Mouse (Mus musculus) spleen, adult 10 weeks (tissue): ENCODE results near the gene Slc6a21. TPM values are rescaled to one million over a fixed set of nuclear protein-coding genes. Genes with fewer than 3 reads are reported as not detected.

Source experiments
- polyA plus RNA-seq: library from polyadenylated mRNA; stranded (reverse); fragments of 350-450 nt; fragmentation: Illumina TruSeq; extraction: RNeasy Lipid Tissue Mini Kit (QIAGEN cat#74804); gene quantifications from one replicate; pipeline ENCODE4 v1.2.3, GENCODE M21; 2015; ENCODE audit warnings: low replicate concordance; ENCODE audit not compliant: insufficient read depth

Slc6a21 gene
- 0.97 TPM for polyA plus RNA-seq

DNA sequence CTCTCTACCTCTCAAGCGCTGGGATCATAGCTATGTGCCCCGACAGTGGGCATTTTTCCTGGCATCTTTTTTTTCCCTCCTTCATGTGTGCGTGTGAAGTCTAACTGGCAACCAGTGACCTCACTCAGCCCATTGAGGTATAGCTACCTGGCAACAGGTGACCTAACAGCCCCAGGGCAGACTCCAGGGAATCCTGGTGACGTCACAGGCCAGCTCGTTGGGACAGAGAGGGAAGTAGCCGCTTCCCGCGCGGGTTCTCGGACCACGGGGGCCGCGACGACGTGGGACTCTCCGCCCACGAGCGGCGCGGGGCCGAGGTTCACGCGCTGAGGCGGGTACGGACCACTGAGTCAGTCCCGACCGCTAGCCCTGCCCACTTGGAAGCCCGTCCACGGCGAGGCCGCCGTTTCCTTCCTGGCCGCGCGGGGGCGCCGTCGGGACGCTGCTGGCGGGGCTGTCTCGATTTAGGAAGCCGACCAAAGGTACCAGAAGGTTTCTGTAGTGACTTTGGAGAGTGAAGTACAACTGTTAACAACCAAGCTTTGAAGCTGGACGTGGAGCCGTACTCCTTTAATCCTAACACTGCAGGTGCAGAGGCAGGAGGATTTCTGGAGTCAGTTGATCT, at the start of gene Slc6a21:
TSS of gene Slc6a21 (plus strand) at position 378 of the 625 bp plus-strand sequence.

DNA sequence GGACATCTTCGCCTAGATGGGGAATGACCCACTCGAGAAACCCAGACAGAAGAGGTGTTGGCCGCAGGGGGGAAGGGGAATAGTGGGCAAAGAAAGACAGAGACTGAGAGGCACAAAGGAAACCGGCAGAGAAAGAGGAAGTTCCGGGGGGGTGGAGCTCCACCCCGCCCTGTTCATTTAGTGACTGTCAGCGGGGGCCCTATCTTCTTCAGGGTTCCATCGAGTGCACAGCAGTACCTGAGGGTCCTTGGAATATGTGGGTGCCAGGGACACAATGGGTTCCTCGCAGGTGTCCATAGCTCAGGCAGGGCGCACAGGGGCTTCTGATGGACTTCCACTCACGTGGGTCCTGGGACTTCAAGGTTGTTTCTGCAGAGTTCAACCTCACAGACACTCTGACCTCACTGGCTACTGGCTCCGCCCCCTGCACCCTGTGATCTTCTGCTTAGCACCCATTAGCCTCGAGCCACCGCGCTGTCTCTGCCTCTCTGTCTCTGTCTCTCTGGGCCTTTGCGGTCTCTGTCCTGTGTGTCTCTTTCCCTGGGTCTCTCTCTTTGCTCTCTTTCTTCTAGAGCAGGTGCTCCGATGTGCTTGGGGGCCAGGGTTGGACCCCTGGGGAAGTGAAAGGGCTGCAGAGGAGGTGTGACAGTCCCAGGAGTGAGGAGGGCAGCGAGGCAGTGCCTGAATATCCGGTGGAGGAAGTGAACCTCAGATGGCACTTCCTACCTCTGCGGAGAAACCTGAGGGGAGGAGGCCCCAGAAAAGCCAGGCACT, 38.4 kb upstream of the Slc6a21 start, which contains the start of gene Cd37:
TSS of gene Cd37 (minus strand) at position 393 of the 774 bp plus-strand sequence.

DNA sequence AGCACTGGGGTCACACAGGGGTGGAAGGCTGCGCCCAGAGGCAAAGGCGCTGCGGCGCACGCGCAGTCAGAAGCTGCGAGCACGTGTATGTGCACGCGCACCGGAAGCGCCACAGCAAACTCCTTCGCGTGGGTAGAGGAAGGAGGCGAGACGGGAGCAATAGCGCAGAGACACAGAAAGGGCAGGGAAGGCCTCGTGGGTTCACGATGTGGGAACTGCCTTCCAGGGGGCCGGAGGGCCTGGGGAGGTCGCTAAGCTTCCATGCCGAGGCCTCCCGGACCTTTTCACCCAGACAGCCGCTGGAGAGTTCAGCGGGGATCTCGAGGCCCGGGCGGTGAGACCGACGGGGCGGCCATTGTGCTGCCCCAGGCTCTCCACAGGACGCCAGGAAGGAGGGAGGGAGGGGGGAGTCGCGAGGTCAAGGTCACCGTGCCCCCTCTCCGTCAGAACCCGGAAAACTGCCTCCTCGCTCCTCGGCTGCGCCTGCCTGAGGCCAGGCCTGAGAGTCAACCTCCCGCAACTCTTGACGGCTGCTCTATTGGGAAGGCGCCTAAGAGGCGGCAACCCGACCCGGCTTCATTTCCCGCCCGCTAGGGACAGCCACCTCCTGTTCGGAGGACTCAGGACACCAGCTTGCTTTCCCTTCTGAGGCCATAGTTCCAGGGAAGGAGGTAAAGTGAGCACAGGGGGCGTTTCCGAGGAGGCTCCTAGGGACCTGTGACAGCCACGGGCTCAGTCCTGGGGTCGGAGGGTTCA, 36.5 kb upstream of the Slc6a21 start, which contains the start of gene Slc6a16:
TSS of gene Slc6a16 (plus strand) at position 453 of the 756 bp plus-strand sequence.

DNA sequence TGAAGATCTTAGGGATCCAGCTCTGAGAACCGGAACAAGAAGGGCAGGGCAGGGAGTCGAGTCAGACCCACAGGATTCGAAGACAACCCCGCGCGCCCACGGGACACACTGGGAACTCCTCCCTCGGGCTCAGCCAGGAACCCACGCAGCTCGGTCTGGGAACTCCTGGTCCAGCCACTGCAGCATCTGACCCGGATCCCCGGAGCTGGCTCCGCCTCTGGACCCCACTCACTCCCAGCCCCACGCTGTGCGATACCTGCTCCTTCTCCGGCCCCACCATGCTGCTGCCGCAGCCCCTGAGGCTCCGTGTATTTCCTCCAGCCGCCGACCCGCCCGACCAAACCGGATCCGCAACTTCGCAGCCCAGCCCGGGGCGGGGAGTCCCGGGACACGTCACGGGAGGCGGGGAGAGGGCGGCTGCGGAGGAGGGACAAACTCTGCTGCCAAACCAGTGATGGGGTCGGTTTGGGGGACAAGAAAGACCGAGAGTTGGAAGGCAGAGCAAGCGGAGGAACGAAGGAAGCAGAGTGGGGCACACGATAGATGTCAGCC, 56.2 kb downstream of the Slc6a21 start, which contains the start of gene Trpm4:
TSS of gene Trpm4 (minus strand) at position 350 of the 552 bp plus-strand sequence.

DNA sequence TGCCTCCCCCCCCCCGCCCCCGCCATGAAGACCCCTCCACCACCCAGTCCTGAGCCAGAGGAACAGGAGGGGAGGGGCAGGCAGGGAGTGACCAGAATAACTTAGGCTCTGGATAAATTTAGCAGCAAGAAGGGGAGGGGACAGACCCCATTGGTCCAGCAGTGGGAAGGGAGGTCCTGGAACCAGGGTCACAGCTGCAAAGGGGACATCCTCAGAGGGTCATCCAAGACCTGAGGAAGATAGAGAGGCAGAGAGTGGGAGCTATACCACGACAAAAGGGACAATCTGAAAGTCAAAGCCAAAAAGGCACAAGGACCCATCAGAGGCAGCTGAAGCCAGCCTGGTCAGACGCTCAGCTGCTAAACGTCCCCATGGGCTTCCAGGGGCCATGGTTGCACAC, 57.7 kb downstream of the Slc6a21 start, which contains the start of gene Hrc:
TSS of gene Hrc (plus strand) at position 235 of the 400 bp plus-strand sequence.

Other genes starting within 250 kb of the Slc6a21 start
- 4.3 TPM for gene Prr12, start 224.6 kb upstream of the Slc6a21 start, polyA plus RNA-seq
- 21.1 TPM for gene Nosip, start 215.1 kb upstream of the Slc6a21 start, polyA plus RNA-seq
- 3.5 TPM for gene Prrg2, start 214.8 kb upstream of the Slc6a21 start, polyA plus RNA-seq
- 9.4 TPM for gene Rcn3, start 185.3 kb upstream of the Slc6a21 start, polyA plus RNA-seq
- gene Fcgrt, start 173.7 kb upstream of the Slc6a21 start, polyA plus RNA-seq: 45.8 TPM
- 3,350 TPM for gene Rps11, start 153.1 kb upstream of the Slc6a21 start, polyA plus RNA-seq
- 4,521 TPM for gene Rpl13a, start 148.8 kb upstream of the Slc6a21 start, polyA plus RNA-seq
- not detected for gene Gm45713, start 141.3 kb upstream of the Slc6a21 start, polyA plus RNA-seq
- gene Flt3l, start 141.1 kb upstream of the Slc6a21 start, polyA plus RNA-seq: 119 TPM
- gene Pih1d1, start 123.2 kb upstream of the Slc6a21 start, polyA plus RNA-seq: 19.7 TPM
- gene Aldh16a1, start 122.9 kb upstream of the Slc6a21 start, polyA plus RNA-seq: 25.4 TPM
- gene Slc17a7, start 113.6 kb upstream of the Slc6a21 start, polyA plus RNA-seq: not detected
- not detected for gene Gfy, start 97.9 kb upstream of the Slc6a21 start, polyA plus RNA-seq
- gene Pth2, start 96.5 kb upstream of the Slc6a21 start, polyA plus RNA-seq: not detected
- gene Ccdc155, start 72.6 kb upstream of the Slc6a21 start, polyA plus RNA-seq: 0.10 TPM
- 0.99 TPM for gene Dkkl1, start 65.4 kb upstream of the Slc6a21 start, polyA plus RNA-seq
- 2.5 TPM for gene Tead2, start 61.8 kb upstream of the Slc6a21 start, polyA plus RNA-seq
- 398 TPM for gene Cd37, start 38.4 kb upstream of the Slc6a21 start, polyA plus RNA-seq
- not detected for gene Slc6a16, start 36.4 kb upstream of the Slc6a21 start, polyA plus RNA-seq
- 3.5 TPM for gene Trpm4, start 56.3 kb downstream of the Slc6a21 start, polyA plus RNA-seq
- gene Hrc, start 57.8 kb downstream of the Slc6a21 start, polyA plus RNA-seq: 0.15 TPM
- 0.10 TPM for gene Ppfia3, start 89.5 kb downstream of the Slc6a21 start, polyA plus RNA-seq
- not detected for gene Lin7b, start 93.1 kb downstream of the Slc6a21 start, polyA plus RNA-seq
- 639 TPM for gene Snrnp70, start 118.2 kb downstream of the Slc6a21 start, polyA plus RNA-seq
- not detected for gene Kcna7, start 128.1 kb downstream of the Slc6a21 start, polyA plus RNA-seq
- gene Ntf5, start 136.2 kb downstream of the Slc6a21 start, polyA plus RNA-seq: not detected
- gene Lhb, start 143.3 kb downstream of the Slc6a21 start, polyA plus RNA-seq: not detected
- 7.5 TPM for gene Gys1, start 157.3 kb downstream of the Slc6a21 start, polyA plus RNA-seq
- gene Ruvbl2, start 160.6 kb downstream of the Slc6a21 start, polyA plus RNA-seq: 12.1 TPM
- 761 TPM for gene Ftl1, start 182.4 kb downstream of the Slc6a21 start, polyA plus RNA-seq
- gene Bax, start 189.4 kb downstream of the Slc6a21 start, polyA plus RNA-seq: 41.1 TPM
- 0.11 TPM for gene Tulp2, start 204.4 kb downstream of the Slc6a21 start, polyA plus RNA-seq
- not detected for gene Gm45808, start 209.3 kb downstream of the Slc6a21 start, polyA plus RNA-seq
- 6.0 TPM for gene Dhdh, start 211.3 kb downstream of the Slc6a21 start, polyA plus RNA-seq
- gene Nucb1, start 232.9 kb downstream of the Slc6a21 start, polyA plus RNA-seq: 82.9 TPM
- 28.5 TPM for gene Ppp1r15a, start 248.8 kb downstream of the Slc6a21 start, polyA plus RNA-seq
- gene Plekha4, start 248.8 kb downstream of the Slc6a21 start, polyA plus RNA-seq: 3.0 TPM